Mouse (Mus musculus) c-Kit-negative CD71-positive TER-119-positive erythroid progenitor cells, embryonic 14.5 days (primary cell): ENCODE results near the gene Ucma.

Experiments used
- DNase-seq: peaks from one replicate; pipeline ENCODE4 v3.0.0-alpha.2; 2013; ENCODE audit warnings: low read depth, low spot score

The Ucma gene

GRCm38 (mm10) chr2:5001266-5001665 is 25.3 kb downstream of the Ucma start:
- no peak for DNase-seq

GRCm38 (mm10) chr2:5007107-5007506 is 31.2 kb downstream of the Ucma start:
- DNase-seq, result no peak

GRCm38 (mm10) chr2:5011898-5012490 is 36.1 kb downstream of the Ucma start:
- peak; percentile 13 for DNase-seq

- DNase-seq, result peak; percentile 95
These were observed 36.8 kb downstream of the Ucma start, which contains the start of gene Mcm10 for GRCm38 (mm10) chr2:5012491-5013324. Mcm10 (minus strand) TSS chr2:5012791.

GRCm38 (mm10) chr2:5014616-5015015 is 38.7 kb downstream of the Ucma start:
- DNase-seq, result no peak

- DNase-seq, result no peak
These were observed 39.6 kb downstream of the Ucma start for GRCm38 (mm10) chr2:5015527-5015926.

- no peak for DNase-seq
These were observed 41.0 kb downstream of the Ucma start for GRCm38 (mm10) chr2:5016922-5017321.

- no peak for DNase-seq
These were observed 43.8 kb downstream of the Ucma start for GRCm38 (mm10) chr2:5019708-5020107.

GRCm38 (mm10) chr2:5023275-5023674 is 47.4 kb downstream of the Ucma start:
- no peak for DNase-seq

- no peak for DNase-seq
These were observed 47.9 kb downstream of the Ucma start for GRCm38 (mm10) chr2:5023699-5024399.

- DNase-seq, result no peak
These were observed 49.3 kb downstream of the Ucma start for GRCm38 (mm10) chr2:5025162-5025733.

- no peak for DNase-seq
These were observed 51.1 kb downstream of the Ucma start for GRCm38 (mm10) chr2:5027057-5027456.

- DNase-seq, result no peak
These were observed 52.1 kb downstream of the Ucma start for GRCm38 (mm10) chr2:5028047-5028446.

- no peak for DNase-seq
These were observed 53.9 kb downstream of the Ucma start for GRCm38 (mm10) chr2:5029808-5030207.

- no peak for DNase-seq
These were observed 55.3 kb downstream of the Ucma start for GRCm38 (mm10) chr2:5031215-5031614.

GRCm38 (mm10) chr2:5032665-5033064 is 56.7 kb downstream of the Ucma start:
- DNase-seq, result no peak

GRCm38 (mm10) chr2:5033546-5034420 is 57.9 kb downstream of the Ucma start:
- DNase-seq, result no peak

- DNase-seq, result no peak
These were observed 58.9 kb downstream of the Ucma start for GRCm38 (mm10) chr2:5034801-5035200.

- no peak for DNase-seq
These were observed 59.3 kb downstream of the Ucma start for GRCm38 (mm10) chr2:5035241-5035640.
